In the genomic region with DNA sequence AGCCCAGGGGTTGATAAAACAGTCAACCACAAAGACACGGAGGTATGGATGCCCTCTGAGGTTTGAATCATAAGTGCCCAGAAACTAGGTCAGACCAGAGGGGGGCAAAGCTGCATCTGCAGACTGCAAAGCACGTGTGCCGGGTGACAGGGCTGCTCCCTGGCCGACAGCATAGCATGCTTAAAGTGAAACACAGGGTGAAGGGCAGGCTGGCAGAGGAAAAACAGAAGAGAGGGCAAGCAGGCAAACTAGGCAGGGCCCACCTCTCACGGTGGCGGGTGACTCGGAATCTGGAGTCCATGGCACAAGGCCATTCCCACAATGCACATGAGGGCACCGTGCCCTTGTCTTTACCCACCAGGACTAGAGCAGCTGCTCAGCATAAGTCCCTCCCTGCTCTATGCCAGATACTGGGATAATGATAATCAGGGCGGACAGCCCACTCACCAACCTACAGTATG, we compare ENCODE assay signal across 16 mouse cellular contexts.
DNase-seq lines count a peak whose midpoint lies in the region; ATAC-seq and TF ChIP-seq lines count a peak whose summit lies in the region.
"Had no signal": no experiment of that assay in that cellular context is flagged by ENCODE, and none has a peak within 500 bp of the region (broad histone marks: within the 10 kb centered on the region; RNA-seq: fewer than 3 reads in every experiment).

No protein-coding gene starts in this region.

- H3K27ac ChIP-seq in forebrain, embryonic 13.5 days = 0 out of 2 replicates have a peak overlapping the region, but pooled peaks have one; percentile 35
- no peak overlapping the region for H3K27ac ChIP-seq in forebrain, embryonic 12.5 days
- H3K27ac ChIP-seq in thymus, adult 2 months (ENCODE audit: control insufficient read depth, insufficient read depth, low read length) = no peak overlapping the region
- H3K27ac ChIP-seq: heart, embryonic 10.5 days; left cerebral cortex, adult 2 months; limb, embryonic 13.5 days had no signal

- no peak for TF ChIP-seq CTCF in thymus, adult 2 months (IDR thresholded peaks at IDR 0.05; ENCODE audit: borderline replicate concordance, control insufficient read depth, extremely low read depth, insufficient read depth, low read length, poor library complexity)

- no peaks in the 10 kb centered on the region for H3K9me3 ChIP-seq in forebrain, embryonic 13.5 days (replicated peaks)
- no peaks in the 10 kb centered on the region for H3K9me3 ChIP-seq in forebrain, embryonic 12.5 days
- H3K9me3 ChIP-seq: heart, embryonic 10.5 days; limb, embryonic 13.5 days had no signal

- peaks cover 17% of the 10 kb centered on the region for H3K4me1 ChIP-seq in forebrain, embryonic 13.5 days
- H3K4me1 ChIP-seq in forebrain, embryonic 12.5 days = peaks cover 22% of the 10 kb centered on the region
- peaks cover 12% of the 10 kb centered on the region for H3K4me1 ChIP-seq in thymus, adult 2 months (replicated peaks; ENCODE audit: control insufficient read depth, insufficient read depth, low read length)

- no peak overlapping the region for H3K4me2 ChIP-seq in forebrain, embryonic 13.5 days
- H3K4me2 ChIP-seq in forebrain, embryonic 12.5 days = no peak overlapping the region
- H3K4me2 ChIP-seq: limb, embryonic 13.5 days had no signal

- no peak for TF ChIP-seq POLR2A in thymus, adult 2 months (IDR thresholded peaks at IDR 0.05; ENCODE audit: control insufficient read depth, extremely low read depth, insufficient read depth, low read length, poor library complexity)

- 0 out of 2 replicates have a peak overlapping the region, but pooled peaks have one; percentile 8 for H3K9ac ChIP-seq in forebrain, embryonic 13.5 days
- no peak overlapping the region for H3K9ac ChIP-seq in forebrain, embryonic 12.5 days
- H3K9ac ChIP-seq: forebrain, postnatal 0 days; limb, embryonic 13.5 days; liver, postnatal 0 days had no signal

- H3K27me3 ChIP-seq in forebrain, embryonic 13.5 days = no peaks in the 10 kb centered on the region
- no peaks in the 10 kb centered on the region; the same call in 1 of the 2 replicates for H3K27me3 ChIP-seq in forebrain, embryonic 12.5 days
- H3K27me3 ChIP-seq in thymus, adult 2 months (ENCODE audit: control insufficient read depth, insufficient read depth, low read length) = no peaks in the 10 kb centered on the region
- H3K27me3 ChIP-seq: limb, embryonic 13.5 days had no signal

- WGBS in forebrain, embryonic 13.5 days = 90% methylated on average over 9 of the region's 9 CpGs
- WGBS in forebrain, embryonic 12.5 days = 90% methylated on average over 9 of the region's 9 CpGs
- WGBS in thymus, adult 2 months = 93% methylated on average over 9 of the region's 9 CpGs

- peaks cover 67% of the 10 kb centered on the region for H3K36me3 ChIP-seq in forebrain, embryonic 13.5 days (ENCODE audit: poor library complexity, severe bottlenecking)
- H3K36me3 ChIP-seq in forebrain, embryonic 12.5 days (replicated peaks) = peaks cover 25% of the 10 kb centered on the region
- no peaks in the 10 kb centered on the region for H3K36me3 ChIP-seq in thymus, adult 2 months (ENCODE audit: control insufficient read depth, insufficient read depth, low read length)

- no peak for ATAC-seq in forebrain, embryonic 13.5 days
- no peak for ATAC-seq in forebrain, embryonic 12.5 days (ENCODE audit: low FRiP score)
- ATAC-seq: forebrain, postnatal 0 days; liver, postnatal 0 days had no signal

- H3K4me3 ChIP-seq in forebrain, embryonic 13.5 days = no peak overlapping the region
- no peak overlapping the region for H3K4me3 ChIP-seq in forebrain, embryonic 12.5 days (replicated peaks)
- no peak overlapping the region for H3K4me3 ChIP-seq in thymus, adult 2 months (ENCODE audit: control insufficient read depth, insufficient read depth, low read length)
- H3K4me3 ChIP-seq: heart, embryonic 10.5 days; left cerebral cortex, adult 2 months; limb, embryonic 13.5 days had no signal

- peak; percentile 43 for DNase-seq in thymus, postnatal 0 days (ENCODE audit: low spot score)
- DNase-seq in thymus, adult 2 months = no peak
- peak; percentile 60 to 63 for DNase-seq in adrenal gland, postnatal 36 days
- peak; percentile 56 for DNase-seq in thymus, postnatal 4 days
- DNase-seq in liver = no peak
- DNase-seq: forebrain, postnatal 0 days; gastrocnemius, postnatal 14 days; kidney, adult 11 months; liver, postnatal 0 days; lung, postnatal 4 days; midbrain, embryonic 14.5 days had no signal

Comparison
In these comparisons a context has a peak if more than half of its experiments do, and no peak if none do; other contexts are left out.
1. DNase-seq: peak in thymus, postnatal 0 days (single experiment), adrenal gland, postnatal 36 days (2 of 2) and thymus, postnatal 4 days (single experiment); none in thymus, adult 2 months (single experiment) and liver (single experiment).